Mouse (Mus musculus) bone marrow, adult 2 months (tissue): Measurements from ENCODE around the gene Adgrg1.

Experiments
- CTCF ChIP-seq: fragments of 200-500 bp; IDR thresholded peaks from 2 replicates; pipeline ENCODE4 v1.5.1; 2011; ENCODE audit warnings: low read length, control low read depth; ENCODE audit not compliant: control insufficient read depth, insufficient read depth
- POLR2A ChIP-seq: fragments of 200-500 bp; IDR thresholded peaks from 2 replicates; pipeline ENCODE4 v1.6.1; 2011; ENCODE audit warnings: low read depth, mild to moderate bottlenecking, control low read depth, low read length, borderline replicate concordance; ENCODE audit not compliant: control insufficient read depth

DNA sequence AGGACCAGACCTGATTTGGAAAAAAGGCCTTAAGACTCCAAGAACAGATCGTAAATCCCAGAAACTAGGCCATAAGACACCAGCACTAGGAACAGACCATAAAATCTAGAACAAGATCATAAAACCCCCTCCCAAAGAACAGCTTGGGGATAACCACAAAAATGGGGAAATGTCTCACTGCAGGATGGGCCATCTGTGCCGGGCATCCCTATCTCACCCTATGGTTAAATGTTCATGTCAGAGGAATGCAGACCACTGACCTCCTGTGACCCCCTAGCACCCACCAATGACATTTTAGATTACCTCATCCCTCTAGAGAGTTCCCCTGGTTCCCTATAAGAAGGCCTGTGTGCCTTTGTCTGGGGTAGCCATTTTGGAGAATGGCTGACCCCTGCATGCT lies 75.1 kb downstream of the Adgrg1 start:
- TF ChIP-seq CTCF (no peak), POLR2A (no peak)
